Mouse (Mus musculus) MN1 (cell line): Measurements from ENCODE around the gene Azin2.
A peak's percentile ranks its signal among the peaks of the same experiment; 100 is the strongest.

ENCODE experiments used
- DNase-seq: peaks from one replicate; pipeline ENCODE4 v3.0.0-alpha.2; 2016; ENCODE audit warnings: low spot score

Gene Azin2

GRCm38 (mm10) chr4:128962029-128962925 lies at the start of gene Azin2:
TSS of gene Azin2 (minus strand) at chr4:128962442.
- DNase-seq: peak; percentile 97

- DNase-seq: peak; percentile 95
Measured at GRCm38 (mm10) chr4:129011604-129012121, 49.4 kb upstream of the Azin2 start.

- DNase-seq: peak; percentile 73
Measured at GRCm38 (mm10) chr4:129009521-129009920, 47.3 kb upstream of the Azin2 start.

GRCm38 (mm10) chr4:129008672-129009071 lies 46.4 kb upstream of the Azin2 start:
- DNase-seq: peak; percentile 32

- no peak for DNase-seq
Measured at GRCm38 (mm10) chr4:129008006-129008519, 45.8 kb upstream of the Azin2 start.

- no peak for DNase-seq
Measured at GRCm38 (mm10) chr4:129003720-129004119, 41.5 kb upstream of the Azin2 start.

- DNase-seq: no peak
Measured at GRCm38 (mm10) chr4:129000786-129001185, 38.5 kb upstream of the Azin2 start.

- DNase-seq: peak; percentile 79
Measured at GRCm38 (mm10) chr4:128998401-128998800, 36.2 kb upstream of the Azin2 start.

- DNase-seq: peak; percentile 66
Measured at GRCm38 (mm10) chr4:128997258-128997657, 35.0 kb upstream of the Azin2 start.

GRCm38 (mm10) chr4:128995238-128995637 lies 33.0 kb upstream of the Azin2 start:
- DNase-seq: no peak

- peak; percentile 67 for DNase-seq
Measured at GRCm38 (mm10) chr4:128993675-128994074, 31.4 kb upstream of the Azin2 start.

- peak; percentile 99 for DNase-seq
Measured at GRCm38 (mm10) chr4:128993025-128993662, 30.9 kb upstream of the Azin2 start.

GRCm38 (mm10) chr4:128992176-128992575 lies 29.9 kb upstream of the Azin2 start:
- no peak for DNase-seq

GRCm38 (mm10) chr4:128991500-128992008 lies 29.3 kb upstream of the Azin2 start, which contains the start of gene Ak2:
TSS of gene Ak2 (plus strand) at chr4:128991958.
- DNase-seq: no peak

GRCm38 (mm10) chr4:128989678-128990077 lies 27.4 kb upstream of the Azin2 start:
- no peak for DNase-seq

- DNase-seq: no peak
Measured at GRCm38 (mm10) chr4:128988911-128989310, 26.7 kb upstream of the Azin2 start.

- no peak for DNase-seq
Measured at GRCm38 (mm10) chr4:128984600-128984999, 22.4 kb upstream of the Azin2 start.

- no peak for DNase-seq
Measured at GRCm38 (mm10) chr4:128983656-128984055, 21.4 kb upstream of the Azin2 start.

GRCm38 (mm10) chr4:128983151-128983550 lies 20.9 kb upstream of the Azin2 start:
- no peak for DNase-seq

- DNase-seq: no peak
Measured at GRCm38 (mm10) chr4:128981833-128982180, 19.6 kb upstream of the Azin2 start.

GRCm38 (mm10) chr4:128980890-128981832 lies 18.9 kb upstream of the Azin2 start:
- no peak for DNase-seq
